Mouse (Mus musculus): ENCODE data around the gene Cd37.
A peak's percentile ranks its signal among the peaks of the same experiment; 100 is the strongest.
"Not testable (repeated sequence)": the region's sequence is repeated elsewhere in the genome, so short reads cannot be mapped to it uniquely, and the experiment has no call there.

The Cd37 gene

DNA sequence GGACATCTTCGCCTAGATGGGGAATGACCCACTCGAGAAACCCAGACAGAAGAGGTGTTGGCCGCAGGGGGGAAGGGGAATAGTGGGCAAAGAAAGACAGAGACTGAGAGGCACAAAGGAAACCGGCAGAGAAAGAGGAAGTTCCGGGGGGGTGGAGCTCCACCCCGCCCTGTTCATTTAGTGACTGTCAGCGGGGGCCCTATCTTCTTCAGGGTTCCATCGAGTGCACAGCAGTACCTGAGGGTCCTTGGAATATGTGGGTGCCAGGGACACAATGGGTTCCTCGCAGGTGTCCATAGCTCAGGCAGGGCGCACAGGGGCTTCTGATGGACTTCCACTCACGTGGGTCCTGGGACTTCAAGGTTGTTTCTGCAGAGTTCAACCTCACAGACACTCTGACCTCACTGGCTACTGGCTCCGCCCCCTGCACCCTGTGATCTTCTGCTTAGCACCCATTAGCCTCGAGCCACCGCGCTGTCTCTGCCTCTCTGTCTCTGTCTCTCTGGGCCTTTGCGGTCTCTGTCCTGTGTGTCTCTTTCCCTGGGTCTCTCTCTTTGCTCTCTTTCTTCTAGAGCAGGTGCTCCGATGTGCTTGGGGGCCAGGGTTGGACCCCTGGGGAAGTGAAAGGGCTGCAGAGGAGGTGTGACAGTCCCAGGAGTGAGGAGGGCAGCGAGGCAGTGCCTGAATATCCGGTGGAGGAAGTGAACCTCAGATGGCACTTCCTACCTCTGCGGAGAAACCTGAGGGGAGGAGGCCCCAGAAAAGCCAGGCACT, at the start of gene Cd37:
TSS of gene Cd37 (minus strand) at position 393 of the 774 bp plus-strand sequence.
- no peak for DNase-seq (ENCODE audit: low read depth, low spot score)

DNA sequence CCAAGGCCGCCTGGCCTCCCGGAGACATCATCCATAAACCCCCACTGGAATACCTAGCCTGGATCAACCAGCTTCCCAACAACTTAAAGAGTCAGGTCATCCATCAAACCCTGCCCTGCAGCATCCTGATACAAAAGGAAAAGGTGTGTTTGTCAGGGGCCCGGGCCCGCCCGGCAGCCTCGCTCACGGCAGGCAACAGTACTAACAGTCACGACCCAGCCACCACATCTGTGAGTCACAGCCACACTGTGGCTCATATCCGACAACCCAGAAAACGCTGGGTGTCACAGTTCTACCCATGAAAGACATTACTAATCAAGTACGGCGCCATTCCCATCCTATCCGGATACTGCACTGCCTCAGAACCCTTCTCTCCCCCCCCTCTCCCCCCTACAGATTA, 47.6 kb upstream of the Cd37 start:
- peak; percentile 27 for DNase-seq (ENCODE audit: low read depth, low spot score)

DNA sequence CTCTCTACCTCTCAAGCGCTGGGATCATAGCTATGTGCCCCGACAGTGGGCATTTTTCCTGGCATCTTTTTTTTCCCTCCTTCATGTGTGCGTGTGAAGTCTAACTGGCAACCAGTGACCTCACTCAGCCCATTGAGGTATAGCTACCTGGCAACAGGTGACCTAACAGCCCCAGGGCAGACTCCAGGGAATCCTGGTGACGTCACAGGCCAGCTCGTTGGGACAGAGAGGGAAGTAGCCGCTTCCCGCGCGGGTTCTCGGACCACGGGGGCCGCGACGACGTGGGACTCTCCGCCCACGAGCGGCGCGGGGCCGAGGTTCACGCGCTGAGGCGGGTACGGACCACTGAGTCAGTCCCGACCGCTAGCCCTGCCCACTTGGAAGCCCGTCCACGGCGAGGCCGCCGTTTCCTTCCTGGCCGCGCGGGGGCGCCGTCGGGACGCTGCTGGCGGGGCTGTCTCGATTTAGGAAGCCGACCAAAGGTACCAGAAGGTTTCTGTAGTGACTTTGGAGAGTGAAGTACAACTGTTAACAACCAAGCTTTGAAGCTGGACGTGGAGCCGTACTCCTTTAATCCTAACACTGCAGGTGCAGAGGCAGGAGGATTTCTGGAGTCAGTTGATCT, 38.3 kb upstream of the Cd37 start, which contains the start of gene Slc6a21:
TSS of gene Slc6a21 (plus strand) at position 378 of the 625 bp plus-strand sequence.
- peak; percentile 58 for DNase-seq (ENCODE audit: low read depth, low spot score)

DNA sequence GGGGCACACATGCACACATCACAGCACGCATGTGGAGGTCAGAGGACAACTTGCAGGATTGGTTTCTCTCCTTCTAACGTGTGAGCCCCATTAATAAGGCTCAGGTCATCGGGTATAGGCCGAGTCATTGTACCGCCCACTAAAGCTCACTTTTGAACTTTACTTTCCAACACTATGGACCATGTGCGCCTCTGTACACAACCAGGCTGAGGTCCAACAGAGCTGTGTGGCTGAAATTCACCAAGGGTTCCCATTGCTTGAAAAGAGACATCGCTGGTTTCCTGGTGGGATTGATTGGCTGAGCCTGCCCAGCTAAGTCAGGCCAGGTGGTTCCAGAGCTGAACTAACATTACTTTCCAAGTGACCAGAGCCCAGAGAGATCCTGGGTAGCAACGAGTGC, 34.8 kb upstream of the Cd37 start:
- no peak for DNase-seq (ENCODE audit: low read depth, low spot score)

DNA sequence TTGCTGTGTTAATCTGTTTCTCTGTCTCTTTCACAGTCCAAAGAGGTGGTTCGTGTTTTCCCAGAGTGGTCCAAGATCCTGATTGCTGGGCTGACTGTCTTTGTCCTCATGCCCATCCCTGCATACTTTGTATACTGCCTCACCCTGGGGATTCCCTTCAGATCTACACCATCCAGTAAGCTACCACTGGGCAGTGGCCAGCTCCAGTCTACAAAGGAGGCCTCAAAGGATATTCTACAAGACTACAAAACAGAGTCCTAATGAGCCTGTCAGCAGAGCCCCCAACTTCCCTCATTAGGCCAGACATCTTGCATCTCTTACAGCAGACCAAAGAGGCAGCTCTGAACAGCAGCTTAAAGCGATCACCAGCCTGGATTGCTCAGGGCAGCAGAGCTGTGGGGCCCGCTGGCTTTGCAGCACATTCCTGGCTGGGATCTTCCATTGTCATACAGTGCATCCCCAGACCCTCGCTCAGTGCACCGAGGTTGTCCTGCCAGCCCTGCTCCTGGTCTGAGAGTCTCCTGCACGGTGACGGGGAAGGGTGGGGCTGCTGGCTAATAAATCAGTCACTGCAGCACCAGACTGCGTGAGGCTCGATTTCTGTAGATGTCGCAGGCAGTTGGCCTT, 34.0 kb upstream of the Cd37 start:
- DNase-seq (ENCODE audit: low read depth, low spot score), result no peak

DNA sequence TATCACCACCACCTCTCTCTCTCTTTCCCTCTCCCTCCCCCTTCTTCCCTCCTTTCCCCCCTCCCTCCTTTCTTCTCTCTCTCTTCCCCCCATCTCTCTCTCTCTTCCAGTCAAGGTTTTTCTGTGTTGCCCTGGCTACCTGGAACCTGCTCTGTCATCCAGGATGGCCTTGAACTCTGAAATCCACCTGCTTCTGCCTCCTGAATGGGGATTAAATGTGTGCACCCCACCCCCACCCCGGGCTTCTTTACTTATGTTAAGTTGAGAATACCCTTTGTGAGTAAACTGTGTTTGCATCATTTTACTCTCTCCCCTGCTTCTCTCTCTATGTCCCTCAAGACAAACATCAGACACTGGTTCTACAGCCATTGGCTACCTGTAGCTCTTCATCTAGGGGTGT, 26.6 kb upstream of the Cd37 start:
- DNase-seq (ENCODE audit: low read depth, low spot score), result no peak

DNA sequence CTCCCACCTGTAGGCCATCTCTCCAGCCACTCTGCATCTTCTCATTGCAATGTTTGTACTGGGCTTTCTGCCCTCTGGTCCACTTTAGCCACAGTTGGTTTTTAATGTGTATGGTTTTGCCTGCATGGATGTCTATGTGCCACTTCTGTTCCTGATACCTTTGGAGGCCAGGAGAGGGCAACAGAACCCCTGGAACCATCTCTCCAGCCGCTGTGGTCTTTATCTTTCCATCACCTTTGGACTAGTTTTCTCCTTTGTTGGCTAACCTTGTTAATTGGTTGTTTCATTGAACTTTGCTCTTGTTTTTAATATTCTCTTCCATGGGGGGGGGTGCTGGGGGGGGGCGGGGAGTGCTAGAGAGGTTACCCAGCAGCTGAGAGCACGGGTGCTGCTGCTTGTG, 25.4 kb upstream of the Cd37 start:
- no peak for DNase-seq (ENCODE audit: low read depth, low spot score)

DNA sequence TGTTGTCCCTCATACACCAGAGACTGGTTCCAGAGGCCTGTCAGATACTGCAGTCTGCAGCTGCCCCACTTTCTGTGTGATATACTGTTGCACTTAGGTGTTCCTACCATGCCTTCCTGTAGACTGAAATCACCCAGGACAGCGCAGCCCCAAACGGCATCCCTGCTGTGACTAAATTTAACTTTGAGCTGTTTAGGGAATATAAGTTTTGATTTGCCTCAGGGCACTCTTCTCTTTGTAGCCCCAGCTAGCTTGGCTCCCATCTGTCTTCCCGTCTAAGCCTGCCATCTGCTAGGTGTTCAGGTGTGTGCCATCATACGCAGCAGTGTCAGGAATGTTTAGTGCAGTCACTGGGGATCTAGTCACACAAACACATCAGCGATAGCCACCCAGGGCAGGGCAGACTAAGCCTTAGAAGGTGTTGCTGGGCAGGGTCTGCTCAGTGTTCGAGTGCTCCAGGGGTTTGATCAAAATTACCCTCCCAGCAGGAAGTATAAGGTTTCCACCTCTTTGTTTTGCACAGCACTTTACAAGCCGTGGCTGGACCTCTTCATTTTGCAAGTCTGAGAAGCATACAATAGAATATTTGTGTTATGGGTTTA, 24.2 kb upstream of the Cd37 start:
- DNase-seq (ENCODE audit: low read depth, low spot score), result peak; percentile 53

DNA sequence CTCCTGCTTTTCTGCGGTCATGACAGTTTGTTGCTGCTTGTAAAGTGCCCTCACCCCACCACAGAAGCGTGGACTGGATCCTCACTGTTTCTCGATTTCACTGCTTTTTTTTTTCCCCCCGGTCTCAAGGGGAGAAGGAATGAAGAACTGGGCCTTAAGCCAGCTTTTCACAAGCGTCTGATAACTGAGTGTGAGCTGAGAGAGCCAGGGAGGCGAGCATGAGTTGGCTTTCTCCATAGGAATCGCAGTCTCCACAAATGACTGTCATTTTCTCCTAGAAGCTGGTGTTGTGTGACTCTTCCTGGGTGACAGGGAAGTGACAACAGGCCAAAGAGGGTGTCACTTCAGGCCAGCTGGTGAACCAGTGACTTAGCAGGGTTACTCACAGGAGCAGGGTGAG, 23.4 kb upstream of the Cd37 start:
- DNase-seq (ENCODE audit: low read depth, low spot score), result peak; percentile 32

DNA sequence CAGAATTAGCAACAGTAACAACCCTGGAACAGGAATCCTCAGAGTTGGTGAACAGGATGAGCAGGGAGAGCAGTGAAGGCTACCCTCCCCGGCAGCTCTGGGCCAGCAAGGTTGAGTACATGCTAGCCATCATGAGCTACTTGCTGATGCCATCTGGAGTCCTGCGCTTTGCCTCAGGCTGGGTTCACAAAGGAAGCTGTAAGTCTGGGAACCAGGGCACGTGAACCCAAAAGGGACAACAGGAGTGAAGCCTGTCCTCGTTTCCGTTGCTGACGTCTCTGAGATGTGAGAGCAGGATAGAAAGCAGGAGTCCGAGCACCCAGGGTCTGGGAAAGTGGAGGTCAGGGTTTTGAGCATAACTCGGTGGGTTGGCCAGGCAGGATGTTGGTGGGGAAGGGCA, 20.4 kb upstream of the Cd37 start:
- no peak for DNase-seq (ENCODE audit: low read depth, low spot score)

DNA sequence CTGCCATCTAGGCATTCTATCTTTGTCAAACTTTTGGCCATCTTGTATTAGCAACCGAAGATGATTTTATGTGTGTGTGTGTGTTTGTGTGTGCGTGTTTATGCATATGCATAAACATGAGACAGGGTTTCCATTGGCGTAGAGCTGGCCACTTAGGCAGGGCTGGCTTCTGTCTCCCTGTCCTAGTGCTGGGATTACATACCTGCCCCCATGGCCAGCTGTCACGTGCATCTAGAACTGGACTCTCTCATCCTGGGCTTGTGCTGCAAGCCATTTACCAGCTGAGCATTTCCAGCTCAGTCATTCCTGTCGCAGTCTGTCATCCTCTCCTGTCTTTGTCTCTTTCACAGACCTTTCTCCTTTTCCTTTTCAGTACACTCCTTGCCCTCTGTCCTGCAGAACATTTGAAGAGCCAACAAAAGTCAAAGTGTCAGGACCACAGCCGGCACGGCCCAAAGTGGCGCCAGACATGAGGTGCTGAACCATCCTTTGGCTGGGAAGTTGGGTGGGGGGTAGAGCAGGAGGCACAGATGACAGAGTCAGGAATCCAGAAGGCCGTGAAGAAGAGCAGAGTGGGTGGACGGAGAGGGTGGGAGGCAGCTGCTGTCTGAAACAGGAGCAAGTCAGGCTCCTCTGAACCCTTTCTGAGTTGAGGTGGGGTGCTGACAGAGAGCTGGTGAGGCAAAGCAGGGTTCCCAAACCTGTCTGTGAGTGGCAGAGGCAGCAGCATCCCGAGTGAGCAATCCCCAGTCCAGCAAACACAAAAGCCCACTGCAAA, 18.3 kb upstream of the Cd37 start:
- peak; percentile 82 for DNase-seq (ENCODE audit: low read depth, low spot score)

DNA sequence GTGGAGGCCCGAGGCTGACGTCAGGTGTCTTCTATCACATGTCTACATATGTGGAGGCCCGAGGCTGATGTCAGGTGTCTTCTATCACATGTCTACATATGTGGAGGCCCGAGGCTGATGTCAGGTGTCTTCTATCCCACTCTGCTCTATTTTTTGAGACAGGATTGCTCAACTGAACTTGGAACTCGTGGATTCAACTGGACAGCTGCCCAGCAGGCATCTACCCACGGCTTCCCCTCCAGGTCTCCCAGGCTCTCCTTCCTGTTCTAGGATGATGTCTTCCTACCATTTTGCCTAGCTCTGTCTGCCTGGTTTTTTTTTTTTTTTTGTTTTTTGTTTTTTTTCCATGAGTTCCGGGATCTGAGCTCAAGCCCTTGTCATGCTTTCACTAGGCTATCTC, 16.9 kb upstream of the Cd37 start:
- DNase-seq (ENCODE audit: low read depth, low spot score), result not testable (repeated sequence)

DNA sequence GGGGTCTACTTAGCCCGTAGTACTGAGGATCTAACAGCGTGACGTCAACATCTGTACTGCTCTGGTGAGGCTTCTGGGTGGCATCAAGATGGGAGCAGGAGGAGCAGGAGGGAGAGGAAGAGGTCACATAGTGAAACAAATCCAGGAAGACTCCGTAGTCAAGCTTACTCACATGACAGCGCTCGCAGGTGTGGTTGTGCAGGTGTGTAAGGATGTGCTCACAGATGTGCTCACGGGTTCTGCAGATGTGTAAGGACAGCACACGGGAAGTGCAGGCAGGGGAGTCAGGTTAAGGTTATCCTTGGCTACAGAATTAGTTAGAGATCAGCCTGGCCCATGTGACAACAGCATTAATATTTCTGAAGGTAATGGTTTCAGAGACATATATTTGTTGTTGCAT, 14.9 kb upstream of the Cd37 start:
- DNase-seq (ENCODE audit: low read depth, low spot score), result no peak

DNA sequence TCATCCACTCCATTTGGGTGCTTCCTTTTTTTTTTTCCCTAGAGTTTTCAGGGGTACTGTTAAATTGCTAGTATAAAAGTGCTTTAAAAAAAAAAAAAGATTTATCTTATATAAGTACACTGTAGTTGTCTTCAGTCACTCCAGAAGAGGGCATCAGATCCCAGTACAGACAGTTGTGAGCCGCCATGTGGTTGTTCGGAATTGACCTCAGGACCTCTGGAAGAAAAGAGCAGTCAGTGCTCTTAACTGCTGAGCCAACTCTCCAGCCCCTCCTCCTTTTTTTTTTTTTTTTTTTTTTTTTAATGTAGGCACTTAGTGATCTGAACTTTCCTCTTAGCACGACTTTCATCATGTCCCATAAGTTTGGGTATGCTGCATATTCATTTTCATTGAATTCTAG, 8.8 kb upstream of the Cd37 start:
- peak; percentile 40 for DNase-seq (ENCODE audit: low read depth, low spot score)

DNA sequence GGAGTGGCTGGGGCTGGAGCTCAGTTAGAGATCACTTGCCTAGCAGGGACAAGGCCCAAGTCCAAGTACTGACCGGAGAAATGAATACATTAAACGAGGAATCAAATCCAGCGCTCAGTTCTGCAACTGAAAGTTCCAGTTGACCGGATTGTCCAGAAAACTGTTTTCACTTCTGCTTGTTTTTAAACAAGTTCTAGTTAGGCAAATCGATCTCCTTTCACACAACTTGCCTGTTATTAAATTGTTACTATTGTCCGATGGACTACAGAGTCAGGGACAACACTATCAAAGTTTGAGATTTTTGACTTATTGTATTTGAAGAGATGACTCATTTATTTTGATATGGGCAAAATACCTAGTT, 2.5 kb upstream of the Cd37 start:
- no peak for DNase-seq (ENCODE audit: low read depth, low spot score)

DNA sequence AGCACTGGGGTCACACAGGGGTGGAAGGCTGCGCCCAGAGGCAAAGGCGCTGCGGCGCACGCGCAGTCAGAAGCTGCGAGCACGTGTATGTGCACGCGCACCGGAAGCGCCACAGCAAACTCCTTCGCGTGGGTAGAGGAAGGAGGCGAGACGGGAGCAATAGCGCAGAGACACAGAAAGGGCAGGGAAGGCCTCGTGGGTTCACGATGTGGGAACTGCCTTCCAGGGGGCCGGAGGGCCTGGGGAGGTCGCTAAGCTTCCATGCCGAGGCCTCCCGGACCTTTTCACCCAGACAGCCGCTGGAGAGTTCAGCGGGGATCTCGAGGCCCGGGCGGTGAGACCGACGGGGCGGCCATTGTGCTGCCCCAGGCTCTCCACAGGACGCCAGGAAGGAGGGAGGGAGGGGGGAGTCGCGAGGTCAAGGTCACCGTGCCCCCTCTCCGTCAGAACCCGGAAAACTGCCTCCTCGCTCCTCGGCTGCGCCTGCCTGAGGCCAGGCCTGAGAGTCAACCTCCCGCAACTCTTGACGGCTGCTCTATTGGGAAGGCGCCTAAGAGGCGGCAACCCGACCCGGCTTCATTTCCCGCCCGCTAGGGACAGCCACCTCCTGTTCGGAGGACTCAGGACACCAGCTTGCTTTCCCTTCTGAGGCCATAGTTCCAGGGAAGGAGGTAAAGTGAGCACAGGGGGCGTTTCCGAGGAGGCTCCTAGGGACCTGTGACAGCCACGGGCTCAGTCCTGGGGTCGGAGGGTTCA, 1.9 kb upstream of the Cd37 start, which contains the start of gene Slc6a16:
TSS of gene Slc6a16 (plus strand) at position 453 of the 756 bp plus-strand sequence.
- peak; percentile 66 for DNase-seq (ENCODE audit: low read depth, low spot score)

DNA sequence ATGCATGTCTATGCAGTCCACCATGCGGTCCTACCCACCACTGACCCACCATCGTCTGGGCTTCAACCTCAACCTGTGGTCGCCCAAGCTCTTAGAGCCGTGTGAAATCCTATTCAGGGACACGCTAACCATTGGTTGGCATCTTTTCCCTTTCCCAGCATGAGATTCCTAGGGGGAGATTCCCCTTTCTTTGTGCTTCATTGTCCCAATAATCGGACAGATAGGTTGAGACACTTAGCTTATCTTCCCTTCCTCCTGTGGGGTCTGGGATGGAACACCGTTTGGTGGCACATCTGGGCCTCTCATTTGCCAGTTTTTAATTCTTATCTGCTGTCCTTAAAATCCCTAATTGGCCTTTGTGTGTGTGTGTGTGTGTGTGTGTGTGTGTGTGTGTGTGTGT, 1.2 kb upstream of the Cd37 start:
- no peak for DNase-seq (ENCODE audit: low read depth, low spot score)

DNA sequence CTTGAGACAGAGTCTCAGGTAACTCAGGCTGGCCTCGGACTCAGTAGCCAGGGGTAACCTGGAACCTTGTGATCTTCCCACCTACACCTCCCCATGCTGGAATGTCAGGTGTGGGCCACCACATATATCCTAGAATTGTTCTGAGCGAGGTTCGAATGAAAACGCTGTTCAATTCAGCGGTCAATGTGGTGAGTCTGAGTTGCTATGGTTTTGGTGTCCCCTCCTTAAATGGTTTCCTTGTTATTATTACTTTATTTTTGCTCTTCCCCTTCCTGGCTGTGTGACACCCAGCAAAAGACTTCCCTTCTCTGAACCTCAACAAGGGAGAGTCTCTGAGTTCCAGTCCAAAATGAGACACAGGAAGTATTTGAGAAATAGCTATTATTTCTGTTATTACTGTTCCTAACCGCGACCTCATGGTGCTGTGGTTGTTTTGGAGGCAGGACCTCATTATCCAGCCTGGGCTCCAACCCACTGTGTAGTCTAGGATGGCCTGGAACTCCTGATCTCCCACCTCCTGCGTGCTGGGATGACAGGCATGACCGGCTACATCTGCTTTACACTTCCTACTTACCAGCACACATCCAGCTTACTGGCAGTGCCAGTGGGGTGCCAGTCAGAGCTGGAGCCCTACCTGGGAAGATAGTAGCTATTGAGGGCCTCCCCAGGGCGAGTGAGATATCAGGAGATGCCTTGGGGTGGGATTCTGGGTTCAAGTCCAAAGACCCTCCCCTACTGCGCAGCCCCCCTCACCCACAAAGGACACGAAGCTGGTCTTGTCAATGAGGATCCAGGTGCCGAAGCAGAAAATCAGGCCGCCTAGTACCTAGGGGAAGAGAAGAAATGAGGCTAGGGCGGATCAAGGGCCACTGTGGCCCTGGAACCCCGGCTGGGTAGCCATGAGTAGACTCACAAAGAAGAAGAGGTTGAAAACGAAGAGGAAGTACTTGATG, 892 bp downstream of the Cd37 start:
- DNase-seq (ENCODE audit: low read depth, low spot score), result no peak

DNA sequence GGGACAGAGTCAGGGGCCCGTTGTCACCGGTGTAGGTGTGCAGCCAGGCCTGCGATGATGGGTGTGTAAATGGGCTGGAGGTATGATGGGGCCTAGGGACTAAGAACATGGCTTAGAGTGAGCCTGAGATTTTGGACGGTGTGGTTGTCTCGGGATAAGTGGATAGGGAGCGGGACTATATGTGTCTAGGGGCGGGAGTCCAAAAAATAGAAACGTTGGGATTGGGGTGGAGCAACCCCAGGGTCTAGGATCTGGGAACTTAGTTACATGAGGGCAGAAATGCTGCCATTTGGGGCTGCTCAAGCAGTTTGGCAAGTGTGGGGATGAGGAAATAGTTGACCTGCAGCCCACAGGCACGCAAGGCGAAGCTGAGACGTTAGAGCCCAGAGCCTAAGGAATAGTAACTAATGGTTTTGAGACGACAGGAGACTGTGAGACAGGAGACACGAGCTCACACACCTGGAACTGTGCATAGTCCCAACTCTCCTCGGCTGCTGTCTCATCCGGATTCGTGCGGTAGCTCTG, 3.2 kb downstream of the Cd37 start:
- no peak for DNase-seq (ENCODE audit: low read depth, low spot score)

Measured in brain, adult 2 months (tissue).